Comparison of ENCODE assay signal across 7 mouse cellular contexts in genomic region chr8:127178634-127179033, GRCm38 (mm10).
DNase-seq lines count a peak whose midpoint lies in the region; ATAC-seq and TF ChIP-seq lines count a peak whose summit lies in the region.

No protein-coding gene starts in this region.

- peak; percentile 85 for TF ChIP-seq CTCF in kidney, postnatal 0 days (IDR thresholded peaks at IDR 0.05; ENCODE audit: low read depth)

- no peak overlapping the region for H3K4me2 ChIP-seq in midbrain, embryonic 11.5 days
- no peak overlapping the region for H3K4me2 ChIP-seq in forebrain, embryonic 13.5 days
- no peak overlapping the region for H3K4me2 ChIP-seq in kidney, postnatal 0 days (ENCODE audit: low read length)
- H3K4me2 ChIP-seq in stomach, embryonic 16.5 days (ENCODE audit: low read depth, low read length): no peak overlapping the region

- peaks cover 2% of the 10 kb centered on the region; the same call in 1 of the 2 replicates for H3K4me1 ChIP-seq in midbrain, embryonic 11.5 days (ENCODE audit: control insufficient read depth, insufficient read depth, low read length)
- H3K4me1 ChIP-seq in midbrain, embryonic 10.5 days: peaks cover 20% of the 10 kb centered on the region
- peaks cover 16% of the 10 kb centered on the region for H3K4me1 ChIP-seq in forebrain, embryonic 13.5 days
- H3K4me1 ChIP-seq in kidney, postnatal 0 days (replicated peaks; ENCODE audit: insufficient read depth, low read length): peaks cover 6% of the 10 kb centered on the region
- H3K4me1 ChIP-seq in stomach, embryonic 16.5 days (ENCODE audit: control insufficient read depth, insufficient read depth, low read length): peaks cover 11% of the 10 kb centered on the region

- H3K9me3 ChIP-seq in midbrain, embryonic 11.5 days (ENCODE audit: control insufficient read depth, low read length): no peaks in the 10 kb centered on the region
- H3K9me3 ChIP-seq in midbrain, embryonic 10.5 days (replicated peaks): no peaks in the 10 kb centered on the region
- H3K9me3 ChIP-seq in forebrain, embryonic 13.5 days (replicated peaks): no peaks in the 10 kb centered on the region
- no peaks in the 10 kb centered on the region for H3K9me3 ChIP-seq in kidney, postnatal 0 days (replicated peaks; ENCODE audit: low read length)
- H3K9me3 ChIP-seq in stomach, embryonic 16.5 days (replicated peaks; ENCODE audit: control insufficient read depth, low read length): no peaks in the 10 kb centered on the region

- H3K27ac ChIP-seq in midbrain, embryonic 11.5 days (ENCODE audit: low read depth, low read length): no peak overlapping the region
- no peak overlapping the region for H3K27ac ChIP-seq in midbrain, embryonic 10.5 days (replicated peaks)
- no peak overlapping the region for H3K27ac ChIP-seq in forebrain, embryonic 13.5 days
- H3K27ac ChIP-seq in kidney, postnatal 0 days: no peak overlapping the region
- no peak overlapping the region for H3K27ac ChIP-seq in stomach, embryonic 16.5 days (ENCODE audit: low read length)

- peak; percentile 94 for DNase-seq in midbrain, embryonic 11.5 days (ENCODE audit: low spot score, missing footprints)
- no peak for DNase-seq in midbrain, embryonic 10.5 days (ENCODE audit: low spot score)
- peak; percentile 86 for DNase-seq in brain, adult 2 months (ENCODE audit: low read depth, low spot score)
- DNase-seq in kidney, postnatal 0 days (ENCODE audit: low spot score): peak; percentile 94
- peak; percentile 70 for DNase-seq in lung, postnatal 14 days

- ATAC-seq in midbrain, embryonic 11.5 days (ENCODE audit: low FRiP score): peak; percentile 61; the same call in 1 of the 2 replicates
- peak; percentile 78 for ATAC-seq in forebrain, embryonic 13.5 days
- peak; percentile 40; the same call in 1 of the 2 replicates for ATAC-seq in kidney, postnatal 0 days (replicated peaks; ENCODE audit: low FRiP score, low read depth)
- ATAC-seq in stomach, embryonic 16.5 days (ENCODE audit: insufficient read depth, low FRiP score): peak; percentile 37; the same call in 1 of the 2 replicates

- no peak overlapping the region for H3K9ac ChIP-seq in midbrain, embryonic 11.5 days (ENCODE audit: low read length)
- no peak overlapping the region for H3K9ac ChIP-seq in forebrain, embryonic 13.5 days
- no peak overlapping the region for H3K9ac ChIP-seq in kidney, postnatal 0 days (ENCODE audit: low read depth, low read length)
- no peak overlapping the region for H3K9ac ChIP-seq in stomach, embryonic 16.5 days (ENCODE audit: low read length)

- H3K27me3 ChIP-seq in midbrain, embryonic 11.5 days (ENCODE audit: control insufficient read depth, insufficient read depth, low read length): no peaks in the 10 kb centered on the region
- no peaks in the 10 kb centered on the region for H3K27me3 ChIP-seq in midbrain, embryonic 10.5 days (ENCODE audit: low read depth, poor library complexity, severe bottlenecking)
- no peaks in the 10 kb centered on the region for H3K27me3 ChIP-seq in forebrain, embryonic 13.5 days
- no peaks in the 10 kb centered on the region for H3K27me3 ChIP-seq in kidney, postnatal 0 days (ENCODE audit: insufficient read depth, low read length)
- no peaks in the 10 kb centered on the region for H3K27me3 ChIP-seq in stomach, embryonic 16.5 days (ENCODE audit: control insufficient read depth, insufficient read depth, low read length)

- 72% methylated on average over 4 of the region's 4 CpGs for WGBS in midbrain, embryonic 11.5 days
- 63% methylated on average over 4 of the region's 4 CpGs for WGBS in midbrain, embryonic 10.5 days
- 58% methylated on average over 4 of the region's 4 CpGs for WGBS in forebrain, embryonic 13.5 days
- 48% methylated on average over 4 of the region's 4 CpGs for WGBS in kidney, postnatal 0 days
- WGBS in stomach, embryonic 16.5 days: 44% methylated on average over 4 of the region's 4 CpGs

- no peaks in the 10 kb centered on the region for H3K36me3 ChIP-seq in midbrain, embryonic 11.5 days (ENCODE audit: control insufficient read depth, insufficient read depth, low read length)
- H3K36me3 ChIP-seq in midbrain, embryonic 10.5 days: no peaks in the 10 kb centered on the region
- H3K36me3 ChIP-seq in forebrain, embryonic 13.5 days (ENCODE audit: poor library complexity, severe bottlenecking): no peaks in the 10 kb centered on the region
- H3K36me3 ChIP-seq in kidney, postnatal 0 days (ENCODE audit: insufficient read depth, low read length): no peaks in the 10 kb centered on the region
- no peaks in the 10 kb centered on the region for H3K36me3 ChIP-seq in stomach, embryonic 16.5 days (ENCODE audit: control insufficient read depth, insufficient read depth, low read length)

- no peak overlapping the region for H3K4me3 ChIP-seq in midbrain, embryonic 11.5 days (ENCODE audit: low read depth, low read length)
- no peak overlapping the region for H3K4me3 ChIP-seq in midbrain, embryonic 10.5 days
- no peak overlapping the region for H3K4me3 ChIP-seq in forebrain, embryonic 13.5 days
- H3K4me3 ChIP-seq in kidney, postnatal 0 days (replicated peaks; ENCODE audit: low read depth, low read length): no peak overlapping the region
- no peak overlapping the region for H3K4me3 ChIP-seq in stomach, embryonic 16.5 days (replicated peaks; ENCODE audit: low read length)
